Mouse (Mus musculus) midbrain, embryonic 13.5 days (tissue): ENCODE measurements around the gene Cyp2s1. TPM values are rescaled to one million over a fixed set of nuclear protein-coding genes. Genes with fewer than 3 reads are reported as not detected.
A peak's percentile ranks its signal among the peaks of the same experiment; 100 is the strongest.
"Not testable (repeated sequence)": the region's sequence is repeated elsewhere in the genome, so short reads cannot be mapped to it uniquely, and the experiment has no call there.

Experiments
- ATAC-seq: fragments of 200-750 bp; cut with Nextera tagmentation; 2 replicates; pipeline ENCODE4 v1.8.0; 2017; ENCODE audit warnings: mild to moderate bottlenecking, moderate TSS enrichment, moderate library complexity
- H3K27ac ChIP-seq: fragments of 300-500 bp; sonication (generic); 2 replicates; pipeline ENCODE4 v1.5.1; 2015; ENCODE audit warnings: inconsistent platforms, mild to moderate bottlenecking, moderate library complexity
- H3K27me3 ChIP-seq: fragments of 300-500 bp; sonication (generic); 2 replicates; pipeline ENCODE4 v1.6.1; 2015; ENCODE audit warnings: mild to moderate bottlenecking, inconsistent platforms
- H3K36me3 ChIP-seq: fragments of 300-500 bp; sonication (generic); 2 replicates; pipeline ENCODE4 v1.6.1; 2015; ENCODE audit warnings: mild to moderate bottlenecking, inconsistent platforms
- H3K4me1 ChIP-seq: fragments of 300-500 bp; sonication (generic); replicated peaks from 2 replicates; pipeline ENCODE4 v1.6.1; 2015; ENCODE audit warnings: inconsistent platforms
- H3K4me2 ChIP-seq: fragments of 300-500 bp; sonication (generic); replicated peaks from 2 replicates; pipeline ENCODE4 v1.6.1; 2015; ENCODE audit warnings: moderate library complexity, mild to moderate bottlenecking, inconsistent platforms
- H3K4me3 ChIP-seq: fragments of 300-500 bp; sonication (generic); replicated peaks from 2 replicates; pipeline ENCODE4 v1.5.1; 2015; ENCODE audit warnings: mild to moderate bottlenecking, inconsistent platforms
- H3K9ac ChIP-seq: fragments of 300-500 bp; sonication (generic); replicated peaks from 2 replicates; pipeline ENCODE4 v1.6.1; 2015; ENCODE audit warnings: mild to moderate bottlenecking, inconsistent platforms
- H3K9me3 ChIP-seq: fragments of 300-500 bp; sonication (generic); 2 replicates; pipeline ENCODE4 v1.6.1; 2016; ENCODE audit warnings: mild to moderate bottlenecking, inconsistent platforms
- WGBS: fragments of 180-500 bp; shearing (Covaris S2); methylation state at CpG from one replicate; pipeline ENCODE4 v1.1.7; 2015; 5-methylcytosine and 5-hydroxymethylcytosine counted together
- polyA plus RNA-seq: library from polyadenylated mRNA; unstranded; fragments of >200 nt; fragmentation: Nextera tagmentation; extraction: Ambion mirVana; gene quantifications from 2 replicates; pipeline ENCODE4 v1.2.1, GENCODE M21; 2015

Cyp2s1 gene
- polyA plus RNA-seq, 1 experiment from 2014 or later: 1.0 TPM

DNA sequence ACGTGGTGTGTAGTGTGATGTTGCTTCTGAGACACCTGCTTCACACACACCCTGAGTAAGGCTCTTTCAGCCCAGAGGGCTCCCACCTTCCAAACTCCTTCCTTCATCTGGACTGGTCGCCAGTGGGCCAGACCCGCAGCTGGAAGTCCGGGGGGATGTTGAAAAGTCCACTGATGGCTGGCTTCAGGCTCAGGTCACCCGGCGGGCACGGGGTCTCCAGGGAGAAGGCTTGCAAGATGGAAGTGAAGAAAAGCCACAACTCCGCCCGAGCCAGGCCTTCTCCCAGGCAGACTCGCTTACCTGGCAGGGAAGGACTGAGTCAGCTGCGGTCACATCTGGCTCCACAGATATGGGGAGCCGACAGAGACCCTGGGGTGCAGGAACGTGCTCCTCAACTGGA is 13.3 kb downstream of the Cyp2s1 start:
- no peak for ATAC-seq
- H3K27me3 ChIP-seq: no peaks in the 10 kb centered on the region
- no peak overlapping the region for H3K4me2 ChIP-seq
- H3K27ac ChIP-seq: no peak overlapping the region
- 85% methylated on average over 13 of the region's 13 CpGs for WGBS
- no peak overlapping the region for H3K4me3 ChIP-seq
- H3K9ac ChIP-seq: no peak overlapping the region
- 0 out of 2 replicates have a peak, but pooled peaks cover 1% of the 10 kb centered on the region for H3K9me3 ChIP-seq
- 0 out of 2 replicates have a peak, but pooled peaks cover 4% of the 10 kb centered on the region for H3K4me1 ChIP-seq
- H3K36me3 ChIP-seq: no peaks in the 10 kb centered on the region

DNA sequence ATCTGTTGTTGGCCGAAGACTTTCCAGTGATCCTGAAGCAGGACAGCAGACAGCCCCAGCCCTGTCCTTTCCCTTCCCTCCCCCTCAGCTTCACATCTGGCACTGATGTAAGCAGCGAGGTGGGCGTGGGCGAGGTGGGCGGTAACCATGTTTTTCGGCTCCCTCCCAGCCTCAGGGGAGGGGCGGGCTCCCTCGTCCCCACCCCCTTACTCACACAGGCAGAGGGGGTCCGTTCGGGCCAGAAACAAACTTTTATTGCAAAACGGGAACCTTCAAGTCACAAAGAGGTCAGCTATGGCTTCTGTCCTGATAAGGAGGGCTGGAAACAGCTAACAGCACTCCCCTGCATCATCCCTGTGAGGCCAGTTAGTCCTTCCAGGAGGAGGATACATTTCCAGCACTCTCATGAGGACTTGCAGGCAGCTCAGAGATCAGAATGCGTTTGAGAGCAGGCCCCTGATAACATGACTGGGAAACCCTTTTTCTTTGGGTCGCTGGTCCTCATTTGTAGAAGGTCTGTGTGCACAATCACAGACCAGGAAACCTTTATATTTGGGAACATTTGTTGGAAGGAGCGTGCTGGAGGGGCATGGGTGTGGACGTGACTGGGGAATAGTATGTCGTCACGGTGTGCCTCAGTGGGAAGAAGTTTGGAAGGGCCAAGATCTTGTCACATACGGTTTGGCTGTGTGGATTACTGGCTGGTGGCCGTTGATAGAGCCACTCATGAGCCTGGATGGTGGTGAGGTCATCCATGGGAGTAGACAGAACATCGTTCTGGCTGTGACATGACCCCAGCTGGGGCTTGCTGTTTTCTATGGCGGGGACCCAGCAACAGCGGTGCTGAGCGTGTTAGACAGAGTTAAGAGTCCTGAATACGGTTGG is 14.2 kb downstream of the Cyp2s1 start:
- H3K9ac ChIP-seq: no peak overlapping the region
- H3K36me3 ChIP-seq: no peaks in the 10 kb centered on the region
- no peak overlapping the region for H3K4me3 ChIP-seq
- H3K4me2 ChIP-seq: no peak overlapping the region; the same call in 1 of the 2 replicates
- H3K27me3 ChIP-seq: no peaks in the 10 kb centered on the region
- H3K4me1 ChIP-seq: 0 out of 2 replicates have a peak, but pooled peaks cover 4% of the 10 kb centered on the region
- H3K9me3 ChIP-seq: 0 out of 2 replicates have a peak, but pooled peaks cover 2% of the 10 kb centered on the region
- ATAC-seq: no peak
- WGBS: 33% methylated on average over 24 of the region's 24 CpGs
- no peak overlapping the region for H3K27ac ChIP-seq

DNA sequence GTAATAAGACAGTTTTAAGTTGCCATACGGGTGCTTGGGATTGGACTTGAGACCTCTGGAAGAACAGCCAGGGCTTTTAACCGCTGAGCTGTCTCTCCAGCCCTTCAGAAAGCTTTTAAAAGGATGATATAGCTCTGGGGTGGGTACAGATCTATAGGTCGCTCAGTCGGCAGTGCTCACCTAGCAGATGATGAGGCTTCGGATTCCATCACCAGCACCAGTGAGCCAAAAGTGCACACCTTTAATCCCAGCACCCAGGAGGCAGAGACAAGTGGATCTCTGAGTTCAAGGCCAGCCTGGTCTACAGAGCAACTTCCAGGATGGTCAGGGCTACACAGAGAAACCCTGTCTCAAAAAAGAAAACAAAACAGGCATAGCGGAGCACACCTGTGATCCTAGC is 15.7 kb downstream of the Cyp2s1 start:
- H3K4me3 ChIP-seq: no peak overlapping the region
- no peaks in the 10 kb centered on the region for H3K27me3 ChIP-seq
- no peaks in the 10 kb centered on the region for H3K36me3 ChIP-seq
- no peak for ATAC-seq
- H3K9me3 ChIP-seq: 0 out of 2 replicates have a peak, but pooled peaks cover 2% of the 10 kb centered on the region
- WGBS: 89% methylated on average over 6 of the region's 6 CpGs
- no peak overlapping the region for H3K9ac ChIP-seq
- 0 out of 2 replicates have a peak, but pooled peaks cover 4% of the 10 kb centered on the region for H3K4me1 ChIP-seq
- no peak overlapping the region for H3K4me2 ChIP-seq
- H3K27ac ChIP-seq: no peak overlapping the region

DNA sequence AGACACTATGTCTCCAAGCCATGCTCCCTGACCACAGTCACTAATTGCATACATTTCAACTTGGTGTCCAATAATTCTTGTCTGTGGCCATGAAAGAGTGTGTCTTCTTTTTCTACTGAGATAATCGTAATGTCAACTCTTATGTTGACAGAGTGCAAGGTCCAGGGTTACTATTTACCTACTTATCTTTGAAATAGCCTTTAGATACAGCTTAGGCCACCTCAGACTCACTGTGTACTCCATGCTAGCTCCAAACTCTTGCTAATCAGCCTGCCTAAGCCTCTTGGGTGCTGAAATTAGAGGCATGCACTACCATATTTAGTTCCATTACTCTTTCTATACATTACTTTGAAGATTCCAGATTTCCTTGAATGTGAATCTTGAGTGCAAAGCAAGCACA is 17.3 kb downstream of the Cyp2s1 start:
- ATAC-seq: no peak
- Histone ChIP-seq H3K36me3 (no peaks in the 10 kb centered on the region), H3K4me2 (no peak overlapping the region), H3K4me3 (no peak overlapping the region), H3K4me1 (no peaks in the 10 kb centered on the region), H3K9me3 (0 out of 2 replicates have a peak, but pooled peaks cover 2% of the 10 kb centered on the region), H3K9ac (no peak overlapping the region), H3K27me3 (no peaks in the 10 kb centered on the region), H3K27ac (no peak overlapping the region)
- 95% methylated on average over 1 of the region's 1 CpGs for WGBS

DNA sequence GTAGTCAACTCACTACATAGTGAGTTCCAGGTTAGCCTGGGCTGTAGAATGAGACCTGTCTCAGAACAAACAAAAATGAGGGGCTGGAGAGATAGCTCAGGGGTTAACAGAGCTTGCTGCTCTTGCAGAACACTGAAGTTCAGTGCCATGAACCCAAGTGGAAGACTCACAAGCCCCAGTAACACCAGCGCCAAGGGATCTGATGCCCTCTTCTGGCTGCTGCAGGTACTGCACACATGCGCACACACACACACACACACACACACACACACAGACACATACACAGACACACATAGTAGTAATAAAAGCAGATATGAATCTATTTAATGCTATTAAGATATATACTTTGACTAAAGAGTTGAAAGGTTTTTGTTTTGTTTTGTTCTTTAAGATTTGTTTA is 18.2 kb downstream of the Cyp2s1 start:
- WGBS: 88% methylated on average over 2 of the region's 2 CpGs
- Histone ChIP-seq H3K36me3 (no peaks in the 10 kb centered on the region), H3K27ac (no peak overlapping the region), H3K4me2 (no peak overlapping the region), H3K9me3 (0 out of 2 replicates have a peak, but pooled peaks cover 2% of the 10 kb centered on the region), H3K4me3 (no peak overlapping the region), H3K4me1 (no peaks in the 10 kb centered on the region), H3K27me3 (no peaks in the 10 kb centered on the region), H3K9ac (no peak overlapping the region)
- no peak for ATAC-seq

DNA sequence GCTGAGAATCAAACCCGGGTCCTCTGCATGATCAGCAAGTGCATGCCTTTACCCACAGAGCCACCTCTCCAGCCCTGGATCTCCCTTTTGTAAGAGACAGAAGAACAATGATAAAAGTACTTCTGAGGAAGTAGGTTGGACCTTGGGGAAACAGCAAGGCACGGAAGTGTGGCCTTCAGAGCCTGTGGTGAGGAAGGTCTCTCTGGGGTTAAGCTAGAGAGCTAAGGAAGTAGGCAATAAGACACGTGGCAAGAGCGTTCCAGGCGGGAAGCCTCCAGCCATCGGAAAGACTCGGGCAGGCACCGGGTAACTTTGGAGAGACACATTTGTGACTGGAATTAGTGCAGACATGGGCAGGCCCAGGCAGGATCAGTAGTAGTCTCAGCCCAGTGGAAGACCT is 21.9 kb downstream of the Cyp2s1 start:
- Histone ChIP-seq H3K4me2 (no peak overlapping the region), H3K36me3 (no peaks in the 10 kb centered on the region), H3K27ac (no peak overlapping the region), H3K9ac (no peak overlapping the region), H3K4me3 (no peak overlapping the region), H3K4me1 (no peaks in the 10 kb centered on the region), H3K9me3 (0 out of 2 replicates have a peak, but pooled peaks cover 2% of the 10 kb centered on the region), H3K27me3 (no peaks in the 10 kb centered on the region)
- WGBS: 90% methylated on average over 8 of the region's 8 CpGs
- ATAC-seq: no peak

DNA sequence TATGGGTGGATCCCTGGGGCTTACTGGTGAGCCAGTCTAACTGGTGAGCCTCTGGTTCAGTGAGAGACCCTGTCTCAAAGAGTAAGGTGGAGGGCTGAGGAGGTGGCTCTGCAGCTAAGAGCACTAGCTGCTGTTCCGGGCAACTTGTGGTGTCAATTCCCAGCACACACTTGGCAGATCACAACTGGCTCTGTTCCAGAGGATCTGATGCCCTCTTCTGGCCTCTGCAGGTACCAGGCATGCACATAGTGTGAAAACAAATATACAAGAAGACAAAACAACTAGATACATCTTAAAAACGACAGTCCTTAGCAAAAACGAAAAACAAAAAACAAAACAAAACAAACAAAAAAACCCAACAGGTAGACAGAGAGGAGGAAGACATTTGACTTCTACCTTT is 23.0 kb downstream of the Cyp2s1 start:
- Histone ChIP-seq H3K4me1 (peaks cover 7% of the 10 kb centered on the region), H3K4me2 (no peak overlapping the region), H3K27ac (no peak overlapping the region), H3K9me3 (0 out of 2 replicates have a peak, but pooled peaks cover 2% of the 10 kb centered on the region), H3K4me3 (no peak overlapping the region), H3K9ac (no peak overlapping the region), H3K36me3 (no peaks in the 10 kb centered on the region), H3K27me3 (no peaks in the 10 kb centered on the region)
- 55% methylated on average over 3 of the region's 3 CpGs for WGBS
- no peak for ATAC-seq

DNA sequence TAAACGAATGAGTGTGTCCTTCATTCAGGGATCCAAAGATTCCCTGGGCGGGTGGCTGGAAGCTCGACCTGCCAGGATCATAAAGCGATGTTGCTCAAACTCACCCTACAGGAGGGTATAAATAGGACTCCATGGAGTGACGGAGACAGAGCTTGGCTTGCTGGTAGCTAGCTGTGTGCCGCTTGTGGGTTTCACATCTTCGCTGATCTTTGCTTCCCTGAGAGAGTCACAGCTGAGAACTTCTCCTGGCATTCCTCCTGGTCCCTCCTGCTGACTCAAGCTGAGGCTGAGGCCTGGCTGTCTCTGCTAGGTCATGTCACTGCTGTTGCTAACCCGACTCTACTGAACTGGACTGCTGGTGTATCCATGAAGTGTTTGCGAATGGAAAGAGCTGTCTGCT is 23.7 kb downstream of the Cyp2s1 start:
- H3K27me3 ChIP-seq, H3K36me3 ChIP-seq, H3K27ac ChIP-seq, H3K9me3 ChIP-seq, ATAC-seq, H3K9ac ChIP-seq, H3K4me2 ChIP-seq, H3K4me3 ChIP-seq: not testable (repeated sequence)
- WGBS: 78% methylated on average over 9 of the region's 9 CpGs
- H3K4me1 ChIP-seq: peaks cover 14% of the 10 kb centered on the region

DNA sequence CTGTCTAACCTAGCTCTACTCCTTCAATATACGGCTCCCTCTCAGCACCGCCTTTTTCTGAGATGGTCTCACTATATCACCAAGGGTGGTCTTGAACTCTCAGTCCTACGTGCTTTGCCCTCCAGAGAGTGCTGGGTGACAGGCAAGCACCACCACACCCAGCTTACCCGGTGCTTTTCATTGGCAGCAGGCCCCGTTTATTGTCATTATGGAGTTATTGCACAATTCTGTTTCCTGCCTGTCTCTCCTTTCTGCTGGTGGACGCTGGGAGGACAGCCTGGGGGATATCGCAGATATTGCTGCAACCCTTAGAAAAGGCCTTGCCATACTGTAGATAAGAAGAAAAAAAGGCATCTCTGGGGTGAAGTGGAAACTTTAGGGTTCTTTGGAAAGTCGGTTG is 26.1 kb downstream of the Cyp2s1 start:
- Histone ChIP-seq H3K9me3 (no peaks in the 10 kb centered on the region), H3K4me3 (no peak overlapping the region), H3K9ac (no peak overlapping the region), H3K4me2 (no peak overlapping the region), H3K27me3 (no peaks in the 10 kb centered on the region), H3K27ac (no peak overlapping the region), H3K36me3 (no peaks in the 10 kb centered on the region), H3K4me1 (peaks cover 24% of the 10 kb centered on the region)
- ATAC-seq: no peak
- WGBS: 84% methylated on average over 8 of the region's 8 CpGs

DNA sequence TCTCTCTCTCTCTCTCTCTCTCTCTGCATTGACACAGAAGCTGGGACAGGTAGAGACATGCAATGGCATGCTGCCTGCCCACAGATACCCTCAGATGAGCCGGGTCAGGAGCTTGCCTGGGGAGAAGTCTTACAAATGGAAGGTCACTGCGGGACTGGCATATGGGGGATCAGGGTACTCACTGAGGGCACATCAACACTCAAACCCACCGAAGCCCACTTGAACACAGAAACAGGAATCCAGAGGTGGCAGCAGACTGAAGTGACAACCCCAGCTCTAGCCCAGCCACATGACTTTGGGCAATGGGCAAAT is 27.6 kb downstream of the Cyp2s1 start:
- 34% methylated on average over 3 of the region's 3 CpGs for WGBS
- Histone ChIP-seq H3K4me2 (peak overlapping the region; percentile 72), H3K4me3 (peak overlapping the region; percentile 44), H3K9me3 (no peaks in the 10 kb centered on the region), H3K27ac (no peak overlapping the region), H3K27me3 (no peaks in the 10 kb centered on the region), H3K36me3 (no peaks in the 10 kb centered on the region), H3K9ac (no peak overlapping the region; the same call in 1 of the 2 replicates), H3K4me1 (peaks cover 24% of the 10 kb centered on the region)
- 0 out of 2 replicates have a peak, but pooled peaks have one; percentile 3 for ATAC-seq

DNA sequence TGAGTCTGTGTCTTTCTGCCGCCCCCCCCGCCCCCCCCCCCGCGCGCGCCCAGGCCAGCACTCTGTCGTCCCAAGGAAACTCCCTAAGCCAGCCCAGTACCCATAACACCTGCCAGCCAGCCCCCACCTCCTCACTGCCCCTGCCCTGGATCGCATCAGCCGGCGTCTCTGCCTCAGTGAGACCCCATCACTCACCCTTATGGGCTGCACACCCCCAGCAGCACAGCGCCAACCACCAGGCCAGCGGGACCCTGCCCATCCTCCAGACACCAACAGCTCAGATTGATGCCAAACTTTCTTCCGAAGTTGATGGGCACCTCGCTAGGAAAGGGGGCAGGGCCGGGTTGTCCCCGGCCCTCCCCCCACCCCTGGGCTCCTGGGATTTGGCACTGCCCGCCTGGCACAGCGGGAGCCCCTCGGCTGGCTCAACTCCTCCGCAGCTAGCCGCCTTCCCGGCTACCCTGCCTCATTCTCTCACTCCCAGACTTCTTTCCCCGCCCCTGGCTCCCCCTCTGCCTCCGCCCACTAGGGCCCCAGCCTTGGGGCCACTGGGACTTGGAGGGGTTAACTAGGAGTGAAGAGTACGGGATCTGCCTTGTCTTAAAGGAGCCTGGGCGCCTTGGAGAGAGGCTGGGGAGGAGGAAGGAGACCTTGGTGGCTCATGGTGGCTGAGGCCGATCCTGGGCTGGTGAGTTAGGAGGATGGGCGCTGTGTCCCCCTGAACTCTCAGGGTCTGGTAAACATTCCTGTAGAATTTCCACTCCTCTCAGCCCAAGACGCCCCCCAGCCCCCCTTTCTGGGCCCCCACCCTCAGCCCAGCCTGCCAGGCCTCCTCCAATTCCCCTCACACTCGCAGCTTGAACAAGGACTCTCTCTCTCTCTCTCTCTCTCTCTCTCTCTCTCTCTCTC is 28.2 kb downstream of the Cyp2s1 start, which contains the start of gene Axl:
Gene Axl, minus strand, starts transcription at position 486 of the 909 bp plus-strand sequence.
- H3K36me3 ChIP-seq: no peaks in the 10 kb centered on the region
- H3K27me3 ChIP-seq: no peaks in the 10 kb centered on the region
- peak within 1 kb of the TSS; percentile 44 for H3K4me3 ChIP-seq
- H3K27ac ChIP-seq: peak within 1 kb of the TSS; percentile 19; the same call in 1 of the 2 replicates
- peaks cover 24% of the 10 kb centered on the region for H3K4me1 ChIP-seq
- ATAC-seq: peak; percentile 87
- H3K4me2 ChIP-seq: peak within 1 kb of the TSS; percentile 72
- H3K9ac ChIP-seq: peak within 1 kb of the TSS; percentile 59
- under 1% methylated on average over 27 of the region's 30 CpGs for WGBS
- H3K9me3 ChIP-seq: no peaks in the 10 kb centered on the region
